Mouse (Mus musculus): ENCODE data around the gene Atp6v0d1. TPM values are rescaled to one million over a fixed set of nuclear protein-coding genes. Genes with fewer than 3 reads are reported as not detected.
"Not testable (repeated sequence)": the region's sequence is repeated elsewhere in the genome, so short reads cannot be mapped to it uniquely, and the experiment has no call there.

The Atp6v0d1 gene
- polyA plus RNA-seq, 1 experiment from 2014 or later = 74.6 TPM

DNA sequence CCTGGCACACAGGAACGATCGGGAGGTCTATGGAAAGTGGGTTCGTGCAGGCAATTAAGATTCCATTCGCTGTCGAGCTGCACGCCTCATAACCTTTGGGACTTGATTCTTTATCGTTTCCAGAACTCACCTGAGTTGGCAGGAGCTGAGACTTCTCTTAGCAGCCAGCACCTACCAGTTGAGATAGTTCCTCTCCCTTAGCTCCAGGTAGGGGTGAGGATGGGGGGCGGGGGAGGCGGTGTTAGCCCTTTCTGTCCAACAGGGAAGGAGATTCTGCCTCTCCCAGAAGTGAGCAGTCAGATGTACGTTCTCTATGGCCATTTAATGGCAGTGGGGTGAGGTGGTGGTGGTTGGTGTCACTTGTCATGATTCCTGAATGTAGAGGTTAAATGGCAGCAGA lies 41.2 kb upstream of the Atp6v0d1 start:
- H3K9ac ChIP-seq = peak overlapping the region; percentile 90
- WGBS = 6% methylated on average over 10 of the region's 10 CpGs
- no peak for TF ChIP-seq CTCF (IDR thresholded peaks at IDR 0.05; ENCODE audit: low read depth)
- no peaks in the 10 kb centered on the region for H3K9me3 ChIP-seq (ENCODE audit: low read depth, low read length)
- H3K4me1 ChIP-seq (ENCODE audit: insufficient read depth) = peaks cover 8% of the 10 kb centered on the region; the same call in 1 of the 2 replicates
- no peaks in the 10 kb centered on the region for H3K36me3 ChIP-seq (ENCODE audit: insufficient read depth)
- ATAC-seq (ENCODE audit: insufficient read depth) (no peak), DNase-seq (no peak)
- H3K27ac ChIP-seq (ENCODE audit: low read depth) = peak overlapping the region; percentile 87
- no peaks in the 10 kb centered on the region for H3K27me3 ChIP-seq (ENCODE audit: insufficient read depth, low read length)
- peak overlapping the region; percentile 77 for H3K4me3 ChIP-seq (ENCODE audit: low read depth, low read length)
- peak overlapping the region; percentile 96 for H3K4me2 ChIP-seq

DNA sequence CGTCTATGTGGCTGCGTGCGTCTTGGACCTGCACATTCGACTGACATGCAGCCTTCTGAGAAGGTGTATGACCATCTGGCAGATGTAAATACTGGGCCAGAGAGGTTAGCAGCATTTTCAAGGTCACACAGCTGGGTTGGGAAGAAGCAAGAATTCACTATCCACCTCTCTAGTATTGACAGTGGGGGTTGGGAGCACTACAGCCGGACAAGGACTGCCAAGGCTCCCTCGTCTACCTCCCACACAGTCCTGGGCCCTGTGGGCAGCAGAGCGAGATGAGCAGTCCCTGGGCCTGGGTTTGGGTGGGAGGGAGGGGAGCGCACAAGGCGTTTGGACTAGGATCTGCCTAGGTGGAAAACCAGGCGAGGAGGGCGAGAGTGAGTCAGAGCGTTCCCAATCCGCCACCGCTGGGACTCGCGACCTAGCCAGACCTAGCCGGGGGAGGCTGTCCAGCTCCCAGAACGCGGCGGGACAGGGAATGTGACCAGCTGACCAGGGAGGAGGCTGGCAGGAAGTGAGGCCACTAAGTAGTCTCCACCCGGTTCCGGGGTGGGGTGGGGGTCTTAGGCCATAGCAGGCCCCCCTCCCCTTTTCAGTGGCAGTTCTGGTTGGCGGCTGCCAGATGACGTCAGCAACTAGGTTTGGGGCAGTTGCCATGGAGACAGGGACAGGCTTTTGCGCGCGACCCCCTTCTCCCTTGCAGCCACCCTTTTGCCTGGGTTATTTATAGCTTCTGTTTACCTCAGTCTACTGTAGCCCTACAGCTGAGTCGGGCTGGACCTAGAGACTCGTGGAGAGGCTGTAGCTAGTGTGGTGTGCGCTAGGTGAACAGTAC lies 40.6 kb upstream of the Atp6v0d1 start:
- Histone ChIP-seq H3K4me3 (ENCODE audit: low read depth, low read length) (peak overlapping the region; percentile 77), H3K4me2 (peak overlapping the region; percentile 96), H3K9ac (peak overlapping the region; percentile 90), H3K36me3 (ENCODE audit: insufficient read depth) (no peaks in the 10 kb centered on the region), H3K27ac (ENCODE audit: low read depth) (peak overlapping the region; percentile 87), H3K27me3 (ENCODE audit: insufficient read depth, low read length) (no peaks in the 10 kb centered on the region), H3K9me3 (ENCODE audit: low read depth, low read length) (no peaks in the 10 kb centered on the region), H3K4me1 (ENCODE audit: insufficient read depth) (peaks cover 8% of the 10 kb centered on the region; the same call in 1 of the 2 replicates)
- peak; percentile 91 for DNase-seq
- peak; percentile 80 for ATAC-seq (ENCODE audit: insufficient read depth)
- 1% methylated on average over 30 of the region's 30 CpGs for WGBS
- no peak for TF ChIP-seq CTCF (IDR thresholded peaks at IDR 0.05; ENCODE audit: low read depth)

DNA sequence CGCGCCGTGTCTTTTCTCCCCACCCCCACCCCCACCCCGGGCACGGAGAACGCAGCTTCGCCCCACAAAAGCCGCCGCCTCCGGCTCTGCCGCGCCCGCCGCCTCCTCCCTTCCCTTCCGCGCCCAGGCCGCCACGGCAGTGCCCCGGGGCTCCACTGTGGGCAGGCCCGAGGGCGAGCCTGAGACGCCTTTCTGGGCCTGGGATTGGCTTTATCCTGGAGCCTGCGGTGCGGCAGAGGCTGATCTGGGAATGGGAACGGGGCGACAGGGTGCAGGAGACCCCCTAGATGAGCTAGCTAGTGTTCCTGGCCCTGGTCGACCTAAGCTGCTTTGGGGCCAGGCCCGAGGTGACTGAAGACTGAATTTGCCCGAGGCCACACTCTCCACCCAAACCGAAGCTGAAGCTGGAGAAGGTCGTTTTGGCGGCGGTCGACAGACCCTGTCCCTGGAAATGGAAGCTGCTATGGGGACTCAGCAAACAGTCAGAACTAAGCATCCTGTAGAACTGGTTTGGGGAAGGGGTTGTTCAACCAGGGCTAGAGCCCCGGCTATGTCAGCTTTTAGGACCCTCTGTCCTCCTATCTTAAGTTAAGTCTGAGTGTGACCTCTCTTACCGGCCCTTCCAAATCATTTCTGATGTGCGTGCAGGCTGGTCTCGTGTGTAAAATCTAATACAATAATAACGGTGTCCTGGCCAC lies 39.8 kb upstream of the Atp6v0d1 start:
- Histone ChIP-seq H3K27me3 (ENCODE audit: insufficient read depth, low read length) (no peaks in the 10 kb centered on the region), H3K4me2 (peak overlapping the region; percentile 96), H3K9me3 (ENCODE audit: low read depth, low read length) (no peaks in the 10 kb centered on the region), H3K27ac (ENCODE audit: low read depth) (peak overlapping the region; percentile 87), H3K4me3 (ENCODE audit: low read depth, low read length) (peak overlapping the region; percentile 77), H3K4me1 (ENCODE audit: insufficient read depth) (peaks cover 8% of the 10 kb centered on the region; the same call in 1 of the 2 replicates), H3K36me3 (ENCODE audit: insufficient read depth) (no peaks in the 10 kb centered on the region), H3K9ac (peak overlapping the region; percentile 90)
- ATAC-seq (ENCODE audit: insufficient read depth) = peak; percentile 39
- WGBS = under 1% methylated on average over 35 of the region's 39 CpGs
- TF ChIP-seq CTCF (IDR thresholded peaks at IDR 0.05; ENCODE audit: low read depth) = no peak
- DNase-seq = peak; percentile 48

GRCm38 (mm10) chr8:105604804-105605381 lies 39.0 kb upstream of the Atp6v0d1 start, which contains the start of gene Ripor1:
Gene Ripor1 (plus strand): TSS chr8:105605255.
- H3K4me1 ChIP-seq (ENCODE audit: insufficient read depth) = peaks cover 8% of the 10 kb centered on the region; the same call in 1 of the 2 replicates
- H3K27ac ChIP-seq (ENCODE audit: low read depth) = peak within 1 kb of the TSS; percentile 87
- no peaks in the 10 kb centered on the region for H3K9me3 ChIP-seq (ENCODE audit: low read depth, low read length)
- H3K9ac ChIP-seq = peak within 1 kb of the TSS; percentile 90
- H3K36me3 ChIP-seq (ENCODE audit: insufficient read depth) = no peaks in the 10 kb centered on the region
- peak; percentile 83 for DNase-seq
- under 1% methylated on average over 38 of the region's 42 CpGs for WGBS
- peak within 1 kb of the TSS; percentile 77 for H3K4me3 ChIP-seq (ENCODE audit: low read depth, low read length)
- H3K4me2 ChIP-seq = peak within 1 kb of the TSS; percentile 96
- peak; percentile 77 for ATAC-seq (ENCODE audit: insufficient read depth)
- peak; percentile 74 for TF ChIP-seq CTCF (IDR thresholded peaks at IDR 0.05; ENCODE audit: low read depth)
- no peaks in the 10 kb centered on the region for H3K27me3 ChIP-seq (ENCODE audit: insufficient read depth, low read length)

- not testable (repeated sequence) for H3K4me2 ChIP-seq; H3K4me3 ChIP-seq (ENCODE audit: low read depth, low read length); H3K36me3 ChIP-seq (ENCODE audit: insufficient read depth); ATAC-seq (ENCODE audit: insufficient read depth); DNase-seq; H3K9me3 ChIP-seq (ENCODE audit: low read depth, low read length); H3K9ac ChIP-seq; H3K27ac ChIP-seq (ENCODE audit: low read depth); H3K27me3 ChIP-seq (ENCODE audit: insufficient read depth, low read length); H3K4me1 ChIP-seq (ENCODE audit: insufficient read depth)
- 70% methylated on average over 3 of the region's 3 CpGs for WGBS
Measured at GRCm38 (mm10) chr8:105602540-105602939, 36.7 kb upstream of the Atp6v0d1 start.

- WGBS = 69% methylated on average over 5 of the region's 5 CpGs
- TF ChIP-seq CTCF (IDR thresholded peaks at IDR 0.05; ENCODE audit: low read depth) = no peak
- ATAC-seq (ENCODE audit: insufficient read depth) (no peak), DNase-seq (no peak)
- H3K27ac ChIP-seq (ENCODE audit: low read depth) = no peak overlapping the region
- H3K36me3 ChIP-seq (ENCODE audit: insufficient read depth) = no peaks in the 10 kb centered on the region
- H3K9ac ChIP-seq = no peak overlapping the region
- H3K4me2 ChIP-seq = no peak overlapping the region
- no peak overlapping the region for H3K4me3 ChIP-seq (ENCODE audit: low read depth, low read length)
- peaks cover 6% of the 10 kb centered on the region; the same call in 1 of the 2 replicates for H3K4me1 ChIP-seq (ENCODE audit: insufficient read depth)
- no peaks in the 10 kb centered on the region for H3K9me3 ChIP-seq (ENCODE audit: low read depth, low read length)
- H3K27me3 ChIP-seq (ENCODE audit: insufficient read depth, low read length) = no peaks in the 10 kb centered on the region
Measured at GRCm38 (mm10) chr8:105601301-105601700, 35.5 kb upstream of the Atp6v0d1 start.
